Mouse (Mus musculus) brain, embryonic 14.5 days (tissue): ENCODE measurements around the gene App. TPM values are rescaled to one million over a fixed set of nuclear protein-coding genes. Genes with fewer than 3 reads are reported as not detected.

Experiments used
- DNase-seq: peaks from one replicate; pipeline ENCODE4 v3.0.0-alpha.2; 2011; ENCODE audit warnings: low read depth
- CTCF ChIP-seq: fragments of 200-500 bp; IDR thresholded peaks from 2 replicates; pipeline ENCODE4 v1.5.1; 2012; ENCODE audit warnings: inconsistent platforms, mild to moderate bottlenecking, moderate library complexity, borderline replicate concordance; ENCODE audit not compliant: insufficient read depth, insufficient read length; ENCODE audit errors: extremely low read depth
- POLR2A ChIP-seq: fragments of 200-500 bp; IDR thresholded peaks from 2 replicates; pipeline ENCODE4 v1.6.1; 2012; ENCODE audit warnings: mild to moderate bottlenecking, inconsistent platforms, borderline replicate concordance; ENCODE audit not compliant: poor library complexity, insufficient read depth, insufficient read length, severe bottlenecking; ENCODE audit errors: extremely low read depth
- polyA plus RNA-seq: library from polyadenylated mRNA; depleted of rRNA; stranded (reverse); fragments of >200 nt; gene quantifications from 2 replicates; pipeline ENCODE4 v1.2.3, GENCODE M21; 2012

Gene App
- polyA plus RNA-seq, 1 experiment: 485 TPM

DNA sequence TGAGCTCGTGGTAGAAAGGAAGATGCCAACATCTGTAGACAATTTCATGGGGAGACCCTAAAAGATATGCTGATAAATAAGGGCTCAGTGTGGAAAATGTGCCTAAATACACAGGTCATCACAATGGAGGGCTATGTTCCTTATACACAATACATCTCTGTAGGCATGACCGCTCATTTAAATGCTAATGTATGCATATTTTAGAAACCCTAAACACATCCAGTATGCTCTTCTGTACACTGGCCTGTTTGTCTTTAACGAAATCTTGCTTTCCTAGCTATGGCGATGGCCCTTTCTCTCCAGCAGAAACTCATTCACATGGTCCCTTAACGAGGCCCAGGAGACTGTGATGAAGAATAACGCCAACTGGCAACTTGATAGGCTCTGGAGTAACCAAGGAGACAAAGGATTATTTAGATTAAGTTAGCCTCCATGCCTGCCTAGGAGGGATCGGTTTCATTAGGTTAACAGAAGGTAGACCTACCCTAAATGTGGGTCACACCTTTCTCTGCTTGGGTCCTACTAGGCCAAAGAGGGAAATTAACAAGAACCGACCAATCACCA is 185.8 kb downstream of the App start:
- no peak for TF ChIP-seq POLR2A
- no peak for TF ChIP-seq CTCF

DNA sequence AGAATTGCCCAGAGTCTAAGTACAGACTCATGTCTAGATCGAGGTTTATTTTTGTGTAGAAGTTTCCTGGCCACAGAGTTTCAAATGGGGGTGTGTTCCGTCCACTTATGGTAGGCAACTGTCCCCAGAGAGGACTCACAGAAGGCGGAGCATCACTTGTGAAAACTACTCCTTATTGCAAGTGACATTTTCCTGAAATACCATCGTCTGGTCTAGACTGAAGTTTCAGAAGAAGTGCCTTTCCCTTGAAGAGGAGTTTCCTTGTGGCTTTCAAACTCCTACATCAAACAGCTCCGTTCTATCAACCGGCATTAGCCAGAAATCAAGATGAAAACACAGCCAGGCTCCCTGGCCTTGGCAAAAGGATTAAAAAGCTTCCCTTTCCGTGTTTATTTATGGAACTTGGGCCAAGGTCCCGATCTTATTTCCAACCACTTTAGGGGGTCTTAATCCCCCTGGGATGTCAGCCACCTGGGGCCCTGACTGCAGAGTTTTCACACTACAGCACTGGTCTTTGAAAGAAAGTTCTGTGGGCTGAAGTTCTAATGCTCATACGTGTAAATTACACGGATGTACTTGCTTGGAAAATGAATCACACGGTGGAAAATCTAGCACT is 187.4 kb downstream of the App start:
- TF ChIP-seq POLR2A (no peak), CTCF (no peak)
- no peak for DNase-seq

More for the DNA sequence above, 185.8 kb downstream of the App start:
- peak; percentile 62 for DNase-seq

DNA sequence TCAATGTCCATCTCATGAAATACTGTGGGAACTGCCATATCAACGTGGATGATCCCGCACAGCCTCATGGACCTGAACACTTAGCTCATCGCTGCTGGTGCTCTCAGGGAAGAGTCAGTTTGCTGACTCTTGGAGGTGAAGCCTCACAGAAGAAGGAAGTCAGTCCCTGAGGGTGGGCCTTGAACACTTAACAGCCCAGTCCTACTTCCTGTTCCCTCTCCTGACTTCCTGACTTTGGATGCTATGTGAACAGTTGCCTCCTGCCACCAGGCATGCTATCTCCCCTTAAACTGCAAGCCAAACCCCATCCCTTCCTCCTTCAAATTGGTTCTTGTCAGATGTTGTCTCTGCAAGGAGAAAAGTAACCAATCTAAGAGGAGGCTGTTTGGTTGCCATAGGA is 188.2 kb downstream of the App start:
- no peak for DNase-seq
- no peak for TF ChIP-seq POLR2A

DNA sequence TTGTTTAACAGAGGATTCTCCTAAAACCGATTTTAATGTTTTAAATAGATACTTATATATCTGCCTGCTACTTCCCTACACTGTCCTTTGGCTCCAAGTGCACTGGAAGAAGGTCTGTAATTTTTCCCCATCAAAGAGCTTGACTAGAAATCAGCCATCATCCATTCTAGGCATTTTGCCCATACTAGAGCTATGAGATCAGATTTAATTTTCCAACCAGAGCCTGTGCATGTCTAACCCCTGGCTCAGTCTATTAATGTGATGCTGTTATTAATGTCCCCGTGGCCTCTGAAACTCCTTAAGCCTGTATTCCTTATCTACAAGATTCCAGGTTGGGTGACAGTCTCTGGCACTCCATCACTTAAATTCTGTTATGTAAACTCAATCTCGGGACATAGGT is 190.1 kb downstream of the App start:
- peak; percentile 63 for DNase-seq
- no peak for TF ChIP-seq CTCF
- TF ChIP-seq POLR2A: no peak

DNA sequence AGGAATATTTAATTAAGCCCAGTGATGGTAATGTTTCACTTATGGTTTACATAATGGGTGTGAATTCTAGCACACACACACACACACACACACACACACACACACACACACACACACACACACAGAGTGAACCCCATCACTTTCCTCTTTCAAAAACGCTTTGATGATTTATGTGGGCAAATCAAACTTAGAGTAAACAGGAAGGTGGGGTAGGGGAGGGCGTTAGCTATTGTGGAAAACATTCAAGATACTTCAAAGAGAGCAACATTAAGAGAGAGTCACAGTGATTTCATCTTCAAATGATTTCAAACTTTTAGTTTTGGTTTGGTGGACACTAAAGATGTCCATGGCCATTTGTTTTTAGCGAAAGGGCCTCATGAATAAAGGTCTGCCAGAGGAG is 191.0 kb downstream of the App start:
- TF ChIP-seq POLR2A (no peak), CTCF (no peak)
- DNase-seq: no peak

DNA sequence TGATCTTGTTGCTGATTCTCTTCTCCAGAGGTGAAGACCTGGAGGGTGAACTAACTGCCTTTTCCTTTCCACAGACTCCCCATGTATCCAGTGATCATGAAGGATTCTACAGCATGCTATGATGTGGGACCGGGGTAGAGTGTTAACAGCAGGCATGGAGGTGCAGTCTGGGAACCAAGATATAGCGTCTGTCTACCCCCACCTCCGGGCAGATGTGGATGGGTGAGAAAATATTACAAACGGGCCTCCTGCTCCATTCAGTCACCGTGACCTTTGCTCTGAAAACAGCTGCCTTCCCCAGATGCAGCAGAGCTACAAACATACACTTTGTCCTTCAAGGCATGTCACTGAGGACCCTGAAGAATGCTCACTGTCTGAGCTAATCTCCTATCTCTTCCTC is 195.0 kb downstream of the App start:
- DNase-seq: no peak
- TF ChIP-seq CTCF: no peak
- TF ChIP-seq POLR2A: no peak

DNA sequence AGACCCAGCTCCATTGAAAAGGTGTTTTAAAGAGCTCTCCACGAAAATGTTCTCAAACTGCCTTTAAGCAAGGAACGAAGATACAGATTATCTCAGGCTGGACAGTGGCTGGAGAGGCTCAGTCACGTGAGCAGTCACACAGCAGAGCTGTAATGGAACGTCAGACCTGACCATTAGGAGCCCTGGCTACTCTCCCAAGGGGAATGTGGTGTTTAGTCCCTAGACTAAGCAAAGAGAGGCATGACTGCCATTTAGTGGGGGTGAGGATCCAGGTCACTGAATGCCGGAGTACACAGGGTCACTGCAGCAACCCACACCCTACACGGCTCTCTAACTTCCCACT is 199.4 kb downstream of the App start:
- no peak for DNase-seq
- TF ChIP-seq CTCF (no peak), POLR2A (no peak)

DNA sequence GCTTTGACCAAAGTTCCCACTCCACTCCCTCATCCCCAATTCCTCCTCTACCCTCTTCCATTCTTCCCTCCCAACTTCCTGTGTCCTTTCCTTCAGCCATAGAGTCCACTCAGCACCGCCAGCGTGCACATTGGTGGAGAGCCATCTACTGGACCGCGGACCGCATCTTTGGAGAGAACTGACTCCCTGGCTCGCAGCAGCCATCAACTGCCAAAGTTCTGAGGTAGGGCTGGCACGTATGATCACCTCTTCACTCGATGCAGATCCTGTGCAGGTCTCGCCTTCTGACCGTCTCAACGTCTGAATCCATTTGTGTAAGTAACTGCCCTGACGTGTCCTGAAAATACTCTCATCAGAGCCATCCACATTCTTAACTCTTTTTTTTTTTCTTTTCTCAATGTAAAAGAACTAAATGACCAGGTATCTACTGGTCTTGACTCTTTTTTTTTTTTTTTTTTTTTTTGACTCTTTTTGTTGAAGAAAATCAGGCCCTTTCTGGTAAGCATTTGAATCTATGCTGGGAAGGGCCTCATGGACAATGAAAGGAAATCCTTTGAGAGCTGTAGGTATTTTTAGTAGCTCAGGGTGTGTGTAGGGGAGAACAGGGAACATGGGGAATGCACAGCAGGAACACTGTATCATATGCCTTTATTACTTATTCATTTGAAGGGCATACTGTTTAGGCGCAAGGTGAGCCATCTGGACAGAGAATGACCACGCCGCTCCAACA is 200.0 kb downstream of the App start:
- DNase-seq: no peak
- TF ChIP-seq POLR2A (no peak), CTCF (no peak)

DNA sequence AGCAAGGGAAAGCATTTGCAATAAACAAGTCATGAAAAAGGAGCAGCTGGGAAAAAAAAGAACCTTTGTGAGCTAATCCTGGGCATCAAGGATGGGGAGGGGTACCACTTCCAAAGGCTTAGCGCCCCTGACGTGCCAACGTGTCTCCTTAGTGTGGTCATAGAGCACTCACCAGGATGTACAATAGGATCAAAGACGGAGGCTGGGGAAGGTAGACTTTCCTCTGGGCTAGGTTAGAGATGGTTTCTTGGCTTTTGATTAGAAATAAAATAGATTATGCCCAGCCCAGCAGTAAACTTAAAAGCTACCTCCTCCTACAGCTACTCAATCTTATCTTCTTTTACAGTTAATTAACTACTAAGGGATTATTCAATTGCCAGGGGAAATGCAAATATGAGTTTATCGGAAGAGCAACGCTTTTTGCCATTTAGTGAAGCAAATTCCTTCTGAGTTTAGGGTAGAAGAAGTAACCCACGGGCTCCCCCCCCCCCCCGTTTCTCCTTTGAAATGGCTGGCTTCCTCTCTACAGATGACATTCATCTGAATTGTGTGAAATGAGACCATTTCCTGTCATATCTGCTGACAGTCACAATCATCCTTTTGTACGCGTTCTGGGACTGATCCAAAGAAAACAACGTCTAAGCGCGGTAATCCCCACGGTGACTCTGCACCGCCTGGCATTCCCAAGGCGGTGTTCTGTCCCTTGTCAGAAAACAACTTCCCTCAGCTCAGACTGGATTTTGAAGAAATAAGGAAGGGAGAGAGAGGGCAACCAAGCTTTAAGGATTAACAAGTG is 201.8 kb downstream of the App start:
- peak; percentile 79 for DNase-seq
- TF ChIP-seq POLR2A (no peak), CTCF (no peak)

DNA sequence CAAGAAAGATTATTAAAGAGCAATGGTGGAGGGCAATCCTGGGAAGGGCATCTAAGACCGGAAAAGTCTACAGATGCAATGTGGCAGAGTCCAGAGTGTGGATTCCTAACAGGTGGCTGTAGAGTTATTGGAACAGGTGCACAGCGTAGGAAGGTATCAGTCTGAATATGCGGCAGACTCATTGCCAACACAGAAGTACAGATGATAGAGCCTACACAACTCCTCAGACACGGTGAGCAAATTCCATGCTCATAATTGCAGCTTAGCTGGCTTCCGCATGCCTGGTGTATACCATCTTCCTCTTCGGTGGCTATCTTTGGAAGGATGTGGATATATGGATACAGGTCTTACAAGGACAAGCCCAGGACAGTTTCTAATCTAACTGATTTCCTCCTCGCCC is 204.5 kb downstream of the App start:
- DNase-seq: no peak
- TF ChIP-seq POLR2A: no peak
- TF ChIP-seq CTCF: no peak

DNA sequence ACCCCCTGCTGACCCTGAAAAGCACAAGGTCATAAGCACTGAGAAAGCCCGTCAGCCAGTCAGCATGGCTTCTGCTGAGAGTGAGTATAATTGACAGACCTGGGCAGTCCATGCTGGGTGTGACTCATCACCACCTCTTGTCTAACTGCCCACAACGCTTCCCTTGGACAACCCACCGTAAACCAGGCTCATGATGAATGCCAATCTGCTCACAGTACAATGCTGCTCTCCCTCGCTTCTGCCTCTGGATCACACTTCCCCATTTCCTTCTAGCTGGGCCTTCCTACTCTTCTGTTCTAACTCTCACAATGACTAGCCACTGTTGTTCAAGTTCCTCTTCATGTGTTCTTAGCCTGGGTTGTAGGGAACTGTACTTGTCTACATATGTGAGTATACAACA is 206.6 kb downstream of the App start:
- DNase-seq: no peak
- TF ChIP-seq CTCF: no peak
